Mouse (Mus musculus) forebrain, postnatal 0 days (tissue): Measurements from ENCODE around the gene Ift172. TPM values are rescaled to one million over a fixed set of nuclear protein-coding genes. Genes with fewer than 3 reads are reported as not detected.
A peak's percentile ranks its signal among the peaks of the same experiment; 100 is the strongest.

Experiments
- ATAC-seq: fragments of 200-750 bp; cut with Nextera tagmentation; 2 replicates; pipeline ENCODE4 v1.8.0; 2017; ENCODE audit warnings: mild to moderate bottlenecking, moderate library complexity
- DNase-seq: peaks from one replicate; pipeline ENCODE4 v3.0.0-alpha.2; 2015
- H3K27ac ChIP-seq: fragments of 300-500 bp; sonication (generic); 2 replicates; pipeline ENCODE4 v1.5.1; 2014; ENCODE audit warnings: low read depth, mild to moderate bottlenecking, antibody characterized with exemption, low read length, moderate library complexity, mixed read lengths
- H3K27me3 ChIP-seq: fragments of 300-500 bp; sonication (generic); 2 replicates; pipeline ENCODE4 v1.6.1; 2014; ENCODE audit warnings: mild to moderate bottlenecking, low read length, mixed read lengths; ENCODE audit not compliant: insufficient read depth
- H3K36me3 ChIP-seq: fragments of 300-500 bp; sonication (generic); 2 replicates; pipeline ENCODE4 v1.6.1; 2014; ENCODE audit warnings: mild to moderate bottlenecking, moderate library complexity; ENCODE audit not compliant: insufficient read depth
- H3K4me1 ChIP-seq: fragments of 300-500 bp; sonication (generic); 2 replicates; pipeline ENCODE4 v1.6.1; 2014; ENCODE audit warnings: antibody characterized with exemption; ENCODE audit not compliant: insufficient read depth
- H3K4me2 ChIP-seq: fragments of 300-500 bp; sonication (generic); 2 replicates; pipeline ENCODE4 v1.6.1; 2014; ENCODE audit warnings: low read depth, mild to moderate bottlenecking, moderate library complexity
- H3K4me3 ChIP-seq: fragments of 300-500 bp; sonication (generic); 2 replicates; pipeline ENCODE4 v1.5.1; 2014; ENCODE audit warnings: low read depth, low read length, mixed read lengths
- H3K9ac ChIP-seq: fragments of 300-500 bp; sonication (generic); 2 replicates; pipeline ENCODE4 v1.6.1; 2014; ENCODE audit warnings: mild to moderate bottlenecking
- H3K9me3 ChIP-seq: fragments of 300-500 bp; sonication (generic); 2 replicates; pipeline ENCODE4 v1.6.1; 2016; ENCODE audit warnings: low read length
- CTCF ChIP-seq: sonication (generic); IDR thresholded peaks from 2 replicates; pipeline ENCODE4 v1.5.1; 2016; ENCODE audit warnings: antibody characterized with exemption, control low read depth, low read depth
- WGBS: fragments of 180-500 bp; shearing (Covaris S2); extraction: QIAGEN DNeasy Blood & Tissue Kit; methylation state at CpG from one replicate; pipeline ENCODE4 v1.1.7; 2014; 5-methylcytosine and 5-hydroxymethylcytosine counted together
- polyA plus RNA-seq: library from polyadenylated mRNA; unstranded; fragments of >200 nt; fragmentation: Nextera tagmentation; extraction: Ambion mirVana; gene quantifications from 2 replicates; pipeline ENCODE4 v1.2.1, GENCODE M21; 2015
- total RNA-seq: library from RNA; depleted of rRNA; stranded (reverse); fragments of >200 nt; gene quantifications from 2 replicates; pipeline ENCODE4 v1.2.3, GENCODE M21; 2014

Gene Ift172
- total and polyA plus RNA-seq, 2 experiments from 2014 or later = 12.8 to 42.6 TPM

- Histone ChIP-seq H3K4me2 (peak within 1 kb of the TSS; percentile 76), H3K4me3 (peak within 1 kb of the TSS; percentile 97), H3K4me1 (peaks cover 7% of the 10 kb centered on the region; the same call in 1 of the 2 replicates), H3K9ac (peak within 1 kb of the TSS; percentile 90), H3K36me3 (peaks cover 22% of the 10 kb centered on the region), H3K27me3 (no peaks in the 10 kb centered on the region), H3K27ac (peak within 1 kb of the TSS; percentile 93), H3K9me3 (no peaks in the 10 kb centered on the region)
- under 1% methylated on average over 84 of the region's 103 CpGs for WGBS
- peak; percentile 99 for ATAC-seq
- TF ChIP-seq CTCF = 0 out of 2 replicates have a peak, but pooled peaks have one; percentile 11
- peak; percentile 96 for DNase-seq
Measured at GRCm38 (mm10) chr5:31240637-31241521, 50.0 kb downstream of the Ift172 start, which contains the start of the genes Nrbp1 and Gm9970. Gene Nrbp1 (plus strand): TSS chr5:31240864. Gene Gm9970 (minus strand): TSS chr5:31241232.

GRCm38 (mm10) chr5:31226641-31227040 is 64.3 kb downstream of the Ift172 start:
- TF ChIP-seq CTCF = no peak
- 77% methylated on average over 1 of the region's 1 CpGs for WGBS
- no peak for ATAC-seq
- Histone ChIP-seq H3K9ac (no peak overlapping the region), H3K9me3 (no peaks in the 10 kb centered on the region), H3K27me3 (no peaks in the 10 kb centered on the region), H3K4me3 (no peak overlapping the region), H3K4me2 (no peak overlapping the region), H3K27ac (no peak overlapping the region), H3K4me1 (no peaks in the 10 kb centered on the region), H3K36me3 (no peaks in the 10 kb centered on the region)
- DNase-seq = no peak

GRCm38 (mm10) chr5:31222696-31223095 is 68.2 kb downstream of the Ift172 start:
- peaks cover 4% of the 10 kb centered on the region; the same call in 1 of the 2 replicates for H3K4me1 ChIP-seq
- no peaks in the 10 kb centered on the region for H3K36me3 ChIP-seq
- no peak overlapping the region for H3K4me3 ChIP-seq
- 94% methylated on average over 9 of the region's 9 CpGs for WGBS
- H3K27ac ChIP-seq = no peak overlapping the region
- no peaks in the 10 kb centered on the region for H3K9me3 ChIP-seq
- no peak overlapping the region for H3K9ac ChIP-seq
- no peak overlapping the region for H3K4me2 ChIP-seq
- no peaks in the 10 kb centered on the region for H3K27me3 ChIP-seq
- no peak for DNase-seq
- TF ChIP-seq CTCF = no peak
- ATAC-seq = no peak

- Histone ChIP-seq H3K4me3 (peak overlapping the region; percentile 100), H3K9ac (peak overlapping the region; percentile 92), H3K9me3 (no peaks in the 10 kb centered on the region), H3K36me3 (no peaks in the 10 kb centered on the region), H3K27ac (peak overlapping the region; percentile 97), H3K27me3 (no peaks in the 10 kb centered on the region), H3K4me2 (peak overlapping the region; percentile 79), H3K4me1 (peaks cover 4% of the 10 kb centered on the region; the same call in 1 of the 2 replicates)
- DNase-seq (peak; percentile 79), ATAC-seq (peak; percentile 58)
- 11% methylated on average over 11 of the region's 11 CpGs for WGBS
- TF ChIP-seq CTCF = peak; percentile 70
Measured at GRCm38 (mm10) chr5:31221304-31221945, 69.5 kb downstream of the Ift172 start.

- Histone ChIP-seq H3K36me3 (no peaks in the 10 kb centered on the region), H3K4me2 (peak within 1 kb of the TSS; percentile 79), H3K4me3 (peak within 1 kb of the TSS; percentile 100), H3K4me1 (peaks cover 4% of the 10 kb centered on the region; the same call in 1 of the 2 replicates), H3K9me3 (no peaks in the 10 kb centered on the region), H3K9ac (peak within 1 kb of the TSS; percentile 92), H3K27ac (peak within 1 kb of the TSS; percentile 97), H3K27me3 (no peaks in the 10 kb centered on the region)
- TF ChIP-seq CTCF = peak; percentile 1; the same call in 1 of the 2 replicates
- ATAC-seq (peak; percentile 93), DNase-seq (peak; percentile 98)
- under 1% methylated on average over 69 of the region's 70 CpGs for WGBS
Measured at GRCm38 (mm10) chr5:31220448-31221303, 70.2 kb downstream of the Ift172 start, which contains the start of gene Ppm1g. Gene Ppm1g (minus strand): TSS chr5:31220687.

GRCm38 (mm10) chr5:31219911-31220447 is 70.9 kb downstream of the Ift172 start:
- H3K4me1 ChIP-seq = peaks cover 4% of the 10 kb centered on the region; the same call in 1 of the 2 replicates
- H3K4me2 ChIP-seq = peak overlapping the region; percentile 79
- peak overlapping the region; percentile 92 for H3K9ac ChIP-seq
- no peaks in the 10 kb centered on the region for H3K9me3 ChIP-seq
- ATAC-seq = peak; percentile 59
- under 1% methylated on average over 32 of the region's 40 CpGs for WGBS
- H3K36me3 ChIP-seq = no peaks in the 10 kb centered on the region
- DNase-seq = no peak
- no peaks in the 10 kb centered on the region for H3K27me3 ChIP-seq
- H3K27ac ChIP-seq = peak overlapping the region; percentile 97
- H3K4me3 ChIP-seq = peak overlapping the region; percentile 100
- peak; percentile 20 for TF ChIP-seq CTCF
